Mouse (Mus musculus): Measurements from ENCODE around the gene Rspo3.
A peak's percentile ranks its signal among the peaks of the same experiment; 100 is the strongest.

Rspo3 gene

GRCm38 (mm10) chr10:29535546-29536260 lies at the start of gene Rspo3:
TSS of gene Rspo3 (minus strand) at chr10:29535867.
- DNase-seq (ENCODE audit: low spot score in 2 of 2), result peak in 1 of 2 experiments; percentile 31

- DNase-seq (ENCODE audit: low spot score in 2 of 2), result no peak
Measured at GRCm38 (mm10) chr10:29581940-29582339, 46.3 kb upstream of the Rspo3 start.

GRCm38 (mm10) chr10:29581476-29581875 lies 45.8 kb upstream of the Rspo3 start:
- no peak for DNase-seq (ENCODE audit: low spot score in 2 of 2)

- no peak for DNase-seq (ENCODE audit: low spot score in 2 of 2)
Measured at GRCm38 (mm10) chr10:29555983-29556382, 20.3 kb upstream of the Rspo3 start.

GRCm38 (mm10) chr10:29554365-29554764 lies 18.7 kb upstream of the Rspo3 start:
- no peak for DNase-seq (ENCODE audit: low spot score in 2 of 2)

- no peak for DNase-seq (ENCODE audit: low spot score in 2 of 2)
Measured at GRCm38 (mm10) chr10:29542982-29543381, 7.3 kb upstream of the Rspo3 start.

GRCm38 (mm10) chr10:29539516-29539915 lies 3.8 kb upstream of the Rspo3 start:
- DNase-seq (ENCODE audit: low spot score in 2 of 2), result no peak

GRCm38 (mm10) chr10:29538791-29539190 lies 3.1 kb upstream of the Rspo3 start:
- no peak for DNase-seq (ENCODE audit: low spot score in 2 of 2)

- DNase-seq (ENCODE audit: low spot score in 2 of 2), result no peak
Measured at GRCm38 (mm10) chr10:29534830-29535227, 838 bp downstream of the Rspo3 start.

GRCm38 (mm10) chr10:29533846-29534829 lies 1.5 kb downstream of the Rspo3 start:
- DNase-seq (ENCODE audit: low spot score in 2 of 2), result peak in 1 of 2 experiments; percentile 27

GRCm38 (mm10) chr10:29532821-29533715 lies 2.6 kb downstream of the Rspo3 start:
- DNase-seq (ENCODE audit: low spot score in 2 of 2), result peak; percentile 68 to 80

GRCm38 (mm10) chr10:29513563-29513962 lies 22.1 kb downstream of the Rspo3 start:
- DNase-seq (ENCODE audit: low spot score in 2 of 2), result no peak

GRCm38 (mm10) chr10:29508167-29508566 lies 27.5 kb downstream of the Rspo3 start:
- DNase-seq (ENCODE audit: low spot score in 2 of 2), result no peak

- DNase-seq (ENCODE audit: low spot score in 2 of 2), result no peak
Measured at GRCm38 (mm10) chr10:29497205-29497822, 38.4 kb downstream of the Rspo3 start.

- DNase-seq (ENCODE audit: low spot score in 2 of 2), result no peak
Measured at GRCm38 (mm10) chr10:29493996-29494395, 41.7 kb downstream of the Rspo3 start.

- no peak for DNase-seq (ENCODE audit: low spot score in 2 of 2)
Measured at GRCm38 (mm10) chr10:29480945-29481344, 54.7 kb downstream of the Rspo3 start.

- DNase-seq (ENCODE audit: low spot score in 2 of 2), result no peak
Measured at GRCm38 (mm10) chr10:29479401-29479800, 56.3 kb downstream of the Rspo3 start.

- no peak for DNase-seq (ENCODE audit: low spot score in 2 of 2)
Measured at GRCm38 (mm10) chr10:29470454-29470853, 65.2 kb downstream of the Rspo3 start.

- DNase-seq (ENCODE audit: low spot score in 2 of 2), result no peak
Measured at GRCm38 (mm10) chr10:29460100-29460499, 75.6 kb downstream of the Rspo3 start.

GRCm38 (mm10) chr10:29459632-29460031 lies 76.0 kb downstream of the Rspo3 start:
- no peak for DNase-seq (ENCODE audit: low spot score in 2 of 2)

GRCm38 (mm10) chr10:29445076-29445475 lies 90.6 kb downstream of the Rspo3 start:
- no peak for DNase-seq (ENCODE audit: low spot score in 2 of 2)

All from frontal cortex, postnatal 14 days (tissue).